Mouse (Mus musculus) adrenal gland (tissue): ENCODE measurements around the gene Myh10.

Experiments used
- intact Hi-C: fragments of 180-260 bp; cut with DNase I; formaldehyde crosslinking; loops from one replicate; pipeline ENCODE4 v1.15.1; 2025

The Myh10 gene

DNA sequence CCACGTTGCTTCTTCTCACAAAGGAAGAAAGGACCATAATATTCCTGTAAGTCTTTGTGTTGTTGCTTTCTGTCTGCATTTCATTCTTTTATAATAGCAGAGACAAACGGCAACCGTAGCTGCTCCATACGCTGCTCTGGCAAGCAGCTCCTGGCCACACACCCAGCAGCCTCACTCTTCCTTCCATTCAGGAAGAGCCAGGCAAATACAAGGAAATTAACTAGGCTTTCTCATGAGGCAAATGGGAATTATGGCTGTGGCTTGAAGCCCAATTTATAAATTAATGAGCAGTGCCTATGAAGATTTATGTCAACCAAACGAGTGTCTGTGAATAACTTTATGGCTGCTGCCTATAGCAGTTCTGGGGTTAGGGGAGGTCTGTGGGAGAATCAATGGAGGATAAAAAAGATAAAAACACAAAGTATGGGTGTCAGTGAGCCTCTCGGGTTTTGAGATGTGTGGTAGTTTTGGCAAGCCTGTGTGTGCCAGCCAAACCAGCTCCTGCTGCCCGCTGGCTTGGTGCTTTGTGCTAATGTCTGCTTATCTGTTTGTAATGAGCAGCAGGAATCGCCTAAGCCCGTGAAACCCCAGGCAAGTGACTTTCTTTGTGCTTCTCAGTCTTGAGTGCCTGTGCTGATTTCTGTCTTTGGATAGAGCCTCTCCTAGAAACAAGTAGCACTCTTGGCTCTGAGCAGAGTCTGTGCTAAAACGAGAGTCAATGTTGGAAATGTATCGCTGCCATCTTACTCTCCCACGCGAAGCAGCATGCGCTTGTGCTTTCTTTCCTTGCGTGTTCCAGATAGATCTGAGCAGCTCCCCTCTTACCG is 54.2 kb downstream of the Myh10 start:
- intact Hi-C loops = no loop called here

DNA sequence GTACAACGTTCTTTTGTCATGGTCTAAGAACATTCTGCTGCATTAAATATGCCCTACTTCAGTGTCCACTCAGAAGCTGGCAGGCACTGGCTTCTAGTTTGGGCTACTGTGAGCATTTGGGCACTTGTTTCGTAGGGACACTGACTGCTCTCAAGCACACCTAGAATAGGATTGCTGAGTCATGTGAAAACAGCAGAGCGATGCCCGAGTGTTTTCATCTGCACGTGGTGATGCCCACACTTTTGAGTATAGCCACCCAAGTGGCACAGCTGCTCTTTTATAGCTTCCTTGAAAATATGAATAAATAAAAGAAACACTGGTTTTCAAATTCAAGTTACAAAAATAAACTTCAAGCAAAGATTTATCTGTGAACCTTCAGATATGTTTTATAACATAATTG is 56.8 kb downstream of the Myh10 start:
- intact Hi-C loops = no loop called here

DNA sequence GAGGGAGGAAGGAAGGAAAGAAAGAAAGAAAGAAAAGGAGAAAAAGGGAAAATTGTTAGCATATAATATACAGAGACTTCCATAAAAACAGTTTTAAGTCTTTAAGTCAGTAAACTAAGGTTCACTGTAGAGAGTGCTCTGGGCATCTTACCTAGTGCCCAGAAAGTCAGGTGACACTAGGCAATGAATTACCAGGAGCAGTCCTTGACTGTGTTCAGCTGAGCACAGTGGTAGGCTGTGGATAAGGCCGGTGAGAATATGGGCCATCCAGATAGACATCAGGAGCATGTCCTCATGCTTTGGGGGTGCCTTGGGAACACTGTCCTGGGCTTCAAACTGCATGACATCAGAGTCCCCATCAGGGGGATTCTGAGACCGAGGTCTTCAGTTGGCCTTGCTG is 58.8 kb downstream of the Myh10 start:
- intact Hi-C loops = no loop called here

DNA sequence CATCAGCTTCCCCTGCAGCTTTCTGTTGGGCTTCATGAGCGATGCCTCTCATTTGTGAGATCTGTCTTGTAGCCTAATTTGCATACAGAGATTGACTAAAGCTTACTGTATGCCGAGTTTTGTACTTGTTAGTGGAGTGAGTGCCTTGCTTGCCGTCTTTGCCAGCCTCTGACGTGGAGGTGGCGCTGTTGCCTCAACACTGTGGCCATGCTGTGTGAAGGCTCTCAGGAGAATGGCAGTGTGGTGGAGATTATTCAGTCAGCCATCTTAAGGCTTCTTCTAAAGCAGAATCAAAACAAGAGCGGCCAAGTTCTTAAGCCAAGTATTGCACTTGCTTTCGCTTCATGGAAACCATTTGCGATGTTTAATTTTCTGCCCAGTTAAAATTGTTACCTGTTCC is 59.6 kb downstream of the Myh10 start:
- intact Hi-C loops = no loop called here

DNA sequence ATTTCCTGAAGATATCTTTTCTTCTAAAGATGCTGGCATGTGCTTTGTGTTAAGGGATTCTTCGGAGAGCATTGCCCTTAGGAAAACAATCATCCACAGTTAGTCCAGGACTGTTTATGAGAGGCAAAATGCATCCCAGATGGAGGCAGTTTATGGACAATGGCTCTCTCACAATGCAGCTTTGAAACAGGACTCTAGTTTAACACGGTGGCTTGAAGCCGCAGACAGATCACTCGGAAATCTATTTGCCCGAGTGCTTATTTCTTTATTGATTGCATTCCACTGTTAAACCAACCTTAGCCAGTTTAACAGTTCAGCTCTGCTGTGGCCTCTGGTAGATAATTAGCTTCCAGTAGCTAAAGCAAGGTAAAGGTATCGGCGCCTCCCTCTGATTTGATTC is 62.9 kb downstream of the Myh10 start:
- intact Hi-C loops = no loop called here

DNA sequence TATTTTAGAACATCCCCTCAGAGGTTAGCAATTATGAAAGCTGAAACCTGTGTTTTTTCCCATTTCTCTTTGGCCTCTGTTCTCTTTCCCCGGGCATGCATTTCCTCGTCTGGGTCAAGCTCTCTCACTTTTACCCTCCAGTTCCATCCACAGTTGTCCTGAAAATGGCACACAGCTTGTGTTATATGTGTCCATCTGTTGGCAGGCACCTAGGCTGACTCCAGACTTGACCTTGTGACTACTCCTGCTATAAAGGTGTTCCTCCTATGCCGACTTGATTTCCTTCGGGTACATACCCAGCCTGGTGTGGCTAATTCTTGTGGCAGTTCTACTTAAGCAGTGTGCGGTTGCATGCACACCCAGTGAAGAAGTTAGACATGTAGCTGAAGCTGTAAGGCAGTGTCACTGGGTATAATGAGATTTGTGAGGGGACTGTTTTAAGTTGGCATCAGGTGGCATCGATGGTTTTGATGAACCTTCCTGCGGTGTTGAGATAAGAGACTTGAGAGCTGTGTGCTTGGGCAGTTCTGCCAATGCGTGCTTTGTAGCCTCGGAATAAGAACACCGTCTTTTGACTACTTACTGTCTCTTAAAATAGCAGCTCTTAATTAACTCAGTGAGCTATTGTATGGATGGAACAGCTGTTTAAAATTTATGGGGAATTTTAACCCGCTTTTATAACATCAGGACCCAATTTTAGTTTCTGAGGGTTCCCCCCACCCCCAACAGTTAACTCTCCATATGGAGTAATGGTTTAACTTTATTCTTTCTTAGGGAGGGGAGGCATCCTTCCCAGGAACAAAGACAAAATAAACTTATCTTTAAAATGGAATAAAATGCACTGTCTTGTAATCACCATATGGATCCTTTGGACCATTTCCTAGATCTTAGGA is 65.3 kb downstream of the Myh10 start:
- intact Hi-C loops = no loop called here

DNA sequence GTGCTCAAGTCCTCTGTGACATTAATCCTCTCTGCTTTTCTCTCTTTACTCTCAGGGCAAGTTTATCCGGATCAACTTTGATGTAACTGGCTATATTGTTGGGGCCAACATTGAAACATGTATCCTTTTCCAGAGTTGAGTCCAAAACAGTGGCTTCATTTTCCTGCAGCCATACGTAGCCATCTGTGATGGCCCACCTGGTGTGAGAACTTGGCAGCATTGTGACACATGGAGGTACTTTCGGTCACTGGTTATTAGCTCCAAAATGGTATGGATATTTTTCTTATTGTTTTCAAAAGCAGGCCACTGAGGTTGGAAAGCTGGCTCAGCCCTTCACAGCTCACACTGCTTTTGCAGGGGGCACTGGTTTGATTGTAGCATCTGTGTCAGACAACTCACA is 68.3 kb downstream of the Myh10 start:
- intact Hi-C loops = no loop called here

DNA sequence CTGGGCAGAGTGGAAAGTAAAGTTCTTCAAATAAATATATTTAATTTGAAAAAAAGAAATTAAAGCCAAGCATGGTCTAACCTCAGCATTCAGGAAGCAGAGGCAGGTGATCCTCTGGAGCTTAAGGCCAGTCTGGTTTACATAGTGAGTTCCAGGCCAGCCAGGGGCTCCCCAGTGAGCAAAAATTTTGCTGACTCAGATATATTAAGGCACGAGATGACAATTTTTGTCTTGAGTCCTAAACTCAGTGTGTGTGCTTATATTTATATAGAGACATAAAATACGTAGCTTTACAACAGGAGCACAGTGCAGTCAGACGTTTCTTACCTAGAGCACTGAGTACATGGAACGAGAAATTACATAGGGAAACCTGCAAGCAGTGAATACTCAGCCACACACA is 69.8 kb downstream of the Myh10 start:
- intact Hi-C loops = no loop called here

DNA sequence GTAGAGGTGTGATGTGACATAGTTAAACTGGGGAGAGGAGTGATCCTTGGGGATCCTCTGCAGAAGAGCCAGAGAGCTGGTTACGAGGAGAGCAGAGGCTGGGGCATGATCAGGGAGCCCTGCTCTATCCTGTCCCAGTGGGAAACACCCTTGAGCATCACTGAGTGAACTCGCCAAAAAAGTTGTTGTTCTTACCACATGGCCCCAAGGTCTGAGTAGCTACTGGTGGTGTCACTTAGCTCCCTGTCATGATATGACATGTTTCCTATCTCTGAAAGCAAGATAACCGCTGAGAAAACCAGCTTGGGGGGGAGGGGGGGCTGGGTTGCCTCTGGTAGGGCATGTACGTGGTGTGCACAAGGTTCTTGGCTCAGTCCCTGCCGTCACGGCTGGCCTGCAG is 70.3 kb downstream of the Myh10 start:
- intact Hi-C loops = no loop called here

DNA sequence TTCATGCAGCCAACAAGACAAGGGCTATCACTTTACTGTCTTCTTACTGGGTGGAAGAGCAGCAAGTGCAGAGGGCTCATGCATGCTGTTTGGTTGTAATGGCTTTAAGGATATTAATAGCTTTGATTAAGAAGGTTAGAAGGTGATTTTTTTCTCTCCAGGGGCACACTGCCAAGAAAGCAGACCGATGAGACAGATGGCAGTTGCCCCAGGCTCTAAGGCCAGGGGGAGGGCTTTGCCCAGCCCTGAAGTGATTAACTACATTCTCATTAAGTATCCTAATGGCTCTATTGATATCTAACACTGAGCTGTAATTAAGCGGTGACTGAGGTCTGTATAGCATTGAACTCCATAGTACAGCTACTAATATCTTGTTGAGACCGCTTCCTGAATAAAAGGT is 73.3 kb downstream of the Myh10 start:
- intact Hi-C loops = no loop called here

DNA sequence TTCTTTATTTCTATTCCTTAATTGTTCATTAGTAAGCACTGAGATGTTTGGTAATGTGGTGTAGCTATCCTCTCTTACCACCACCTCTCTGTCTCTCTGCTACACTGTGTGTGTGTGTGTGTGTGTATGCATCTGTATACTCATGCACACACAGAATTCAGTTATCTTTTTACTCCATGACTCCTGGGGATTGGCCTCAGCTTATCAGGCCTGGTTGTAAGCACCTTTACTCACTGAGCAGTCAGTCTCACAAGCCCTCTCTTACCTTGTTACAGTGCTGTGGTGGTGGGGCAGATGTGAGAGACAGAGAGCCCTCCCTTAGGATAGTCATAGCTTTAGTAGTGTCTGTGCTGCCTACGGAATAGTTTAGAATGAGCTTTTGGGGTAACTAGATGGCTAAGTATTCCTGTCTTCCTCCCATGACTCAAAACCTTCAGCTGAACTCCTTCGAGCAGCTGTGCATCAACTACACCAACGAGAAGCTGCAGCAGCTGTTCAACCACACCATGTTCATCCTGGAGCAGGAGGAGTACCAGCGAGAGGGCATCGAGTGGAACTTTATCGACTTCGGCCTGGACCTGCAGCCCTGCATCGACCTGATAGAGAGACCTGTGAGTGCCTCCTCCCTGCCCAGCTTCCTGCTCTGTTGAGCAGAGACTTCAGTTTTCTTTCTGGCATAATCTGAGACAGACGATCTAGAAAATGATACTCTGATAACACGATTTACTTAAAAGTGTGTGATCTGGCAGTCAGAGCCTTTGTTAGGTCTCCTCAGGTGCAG is 76.6 kb downstream of the Myh10 start:
- intact Hi-C loops = no loop called here

DNA sequence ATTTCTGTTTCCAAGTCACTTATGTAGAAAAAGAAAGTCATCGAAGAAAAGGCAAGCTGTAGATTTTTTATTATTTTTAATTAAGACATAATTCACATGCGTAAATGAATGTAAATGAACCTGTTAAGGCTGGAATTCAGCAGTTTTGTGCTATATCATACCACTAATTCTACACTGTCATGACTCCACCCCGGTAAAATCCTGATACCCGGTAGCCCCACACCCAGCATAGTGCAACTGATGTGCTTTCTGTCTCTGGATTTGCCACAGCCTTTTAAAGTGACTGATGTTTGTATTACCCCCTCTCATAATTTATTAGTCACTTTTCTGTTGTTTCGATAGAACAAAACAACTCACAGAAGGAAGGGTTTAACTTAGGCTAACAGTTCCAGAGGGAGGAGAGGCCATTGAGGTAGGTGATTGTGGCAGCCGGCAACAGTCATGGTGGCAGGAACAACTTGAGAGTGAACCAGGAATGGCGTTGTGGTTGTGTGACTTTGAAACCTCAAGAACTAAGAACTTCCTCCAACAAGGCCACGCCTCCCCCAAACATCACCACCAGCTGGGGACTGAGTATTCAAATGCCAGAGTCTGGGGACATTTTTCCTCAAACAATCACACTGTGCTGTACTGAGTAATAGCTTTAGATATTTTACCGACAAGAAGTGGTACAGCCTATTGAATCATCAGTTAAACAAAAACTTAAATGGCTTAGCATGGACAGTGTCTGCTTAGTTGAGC is 78.6 kb downstream of the Myh10 start:
- intact Hi-C loops = no loop called here

DNA sequence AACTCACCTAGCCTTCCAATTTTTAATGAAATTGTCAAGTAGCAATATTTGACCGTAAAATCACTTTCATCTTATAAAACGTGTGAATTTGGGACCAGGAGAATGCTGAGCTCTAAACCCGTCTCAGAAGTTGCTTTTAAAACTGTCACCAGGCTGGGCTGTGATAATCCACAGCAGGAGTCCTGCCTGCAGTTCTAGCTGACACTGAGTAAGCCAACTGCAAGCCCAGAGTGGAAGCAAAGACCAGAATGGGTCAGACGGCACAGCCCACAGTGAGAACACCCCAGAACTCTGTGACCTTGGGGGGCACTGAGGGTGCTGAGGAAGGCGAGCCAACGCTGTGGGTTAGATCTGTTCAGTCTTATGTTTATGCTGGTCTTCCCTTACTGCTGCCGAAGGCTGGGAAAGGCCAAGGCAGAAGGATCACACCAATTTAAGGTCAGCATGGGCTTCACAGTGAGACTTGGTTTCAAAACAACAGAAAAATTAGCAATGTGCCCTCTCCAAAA is 84.8 kb downstream of the Myh10 start:
- intact Hi-C loops = no loop called here

DNA sequence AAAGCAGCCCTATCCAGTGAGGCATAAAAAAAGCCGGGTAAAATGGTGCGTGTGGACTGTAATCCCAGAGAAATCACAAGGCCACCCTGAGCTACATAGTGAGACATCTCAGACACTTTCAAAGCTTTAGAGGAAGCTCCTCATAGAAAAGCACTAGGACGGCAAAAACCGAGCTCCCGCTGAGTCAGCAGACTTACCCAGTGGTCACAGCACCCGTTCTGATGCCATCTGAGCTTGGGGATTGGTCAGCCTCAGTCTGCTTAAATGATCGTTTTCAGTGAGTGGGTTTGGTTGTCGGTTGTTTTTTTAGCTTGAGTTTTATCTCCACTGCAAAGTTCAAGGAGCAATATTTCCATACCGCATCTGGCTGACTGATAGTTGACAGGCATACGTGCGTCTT is 86.6 kb downstream of the Myh10 start:
- intact Hi-C loops = no loop called here

DNA sequence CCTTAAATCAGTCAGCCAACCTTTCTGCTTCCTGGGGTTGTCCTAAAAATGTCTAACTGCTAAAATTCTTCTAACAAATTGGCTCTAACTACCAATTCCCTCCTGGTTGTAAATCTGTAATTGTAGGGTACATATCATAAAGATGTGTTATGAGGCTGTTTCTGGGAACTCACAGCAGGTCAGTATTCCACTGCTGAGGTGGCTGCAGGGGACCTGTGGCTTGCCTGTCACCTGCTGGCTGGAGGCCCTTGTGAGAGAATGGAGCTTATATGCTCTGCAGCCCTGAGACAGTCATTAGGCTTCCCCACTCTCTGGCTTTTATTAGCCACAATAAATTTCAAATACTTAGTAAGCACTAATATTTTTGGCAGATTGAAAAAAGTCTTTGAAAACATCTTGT is 87.5 kb downstream of the Myh10 start:
- intact Hi-C loops = no loop called here

DNA sequence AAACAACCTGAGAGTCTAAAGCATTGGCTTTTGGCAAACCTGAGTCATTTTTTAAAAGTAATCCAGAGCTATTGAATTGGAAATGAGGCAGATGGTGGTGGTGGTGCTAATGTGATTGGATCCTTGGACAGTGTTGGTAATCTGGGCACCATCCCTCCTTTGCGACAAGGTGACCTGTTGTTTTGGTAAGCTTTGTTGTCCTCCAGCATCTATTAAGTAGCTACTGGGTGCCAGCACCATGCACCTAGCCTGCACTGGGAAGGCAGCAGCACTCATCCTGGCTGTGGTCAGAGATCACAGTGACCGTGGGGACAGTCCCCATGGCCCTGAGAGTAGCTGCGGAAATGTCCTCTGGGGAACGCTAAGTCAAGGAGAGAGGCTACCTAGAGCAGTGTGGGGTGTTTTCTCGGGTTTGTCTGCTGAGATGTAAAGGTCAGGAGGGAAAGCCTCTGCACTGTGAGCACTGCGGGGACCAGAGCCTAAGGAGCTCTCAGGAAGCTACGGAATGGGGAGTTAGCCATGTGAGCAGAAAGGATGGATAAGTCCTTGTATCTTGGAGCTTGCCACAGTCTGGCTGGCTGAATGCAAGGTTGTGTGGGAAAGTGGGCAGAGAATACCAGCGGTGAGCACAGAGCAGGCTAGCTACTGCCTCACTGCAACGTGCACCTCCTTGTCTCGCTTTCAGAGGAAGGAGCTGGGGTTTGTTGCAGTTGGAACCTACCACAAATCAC is 88.5 kb downstream of the Myh10 start:
- intact Hi-C loops = no loop called here

DNA sequence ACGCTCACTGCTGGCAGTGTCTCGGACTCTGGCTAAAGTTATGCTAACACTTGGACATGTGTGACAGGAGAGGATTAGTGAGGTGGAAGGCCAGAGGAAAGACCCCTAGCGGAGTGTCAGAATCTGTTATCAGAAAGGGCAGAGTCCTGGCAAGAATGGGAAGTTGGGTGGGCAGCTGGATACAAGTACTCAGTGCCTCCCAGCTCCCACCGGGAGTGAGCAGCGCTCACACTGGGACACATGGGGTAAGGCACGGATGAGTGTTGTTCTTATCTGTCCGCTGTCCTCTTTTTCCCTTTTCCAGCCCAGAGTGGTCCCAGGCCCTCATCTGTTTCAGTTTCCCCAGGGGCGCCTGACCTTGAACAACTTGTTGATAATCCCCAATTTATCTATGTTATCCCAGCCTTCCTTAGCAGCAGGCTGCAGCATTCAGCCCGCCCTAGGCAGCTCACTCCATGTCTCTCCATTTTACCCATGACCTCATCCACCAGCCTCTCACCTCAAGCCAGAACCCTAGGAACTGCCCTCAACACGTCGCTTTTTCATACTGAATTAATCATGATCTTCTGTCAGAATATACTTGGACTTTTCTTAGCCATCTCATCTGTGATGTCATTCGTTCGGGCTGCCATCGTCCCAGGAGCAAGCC is 89.2 kb downstream of the Myh10 start:
- intact Hi-C loops = no loop called here

DNA sequence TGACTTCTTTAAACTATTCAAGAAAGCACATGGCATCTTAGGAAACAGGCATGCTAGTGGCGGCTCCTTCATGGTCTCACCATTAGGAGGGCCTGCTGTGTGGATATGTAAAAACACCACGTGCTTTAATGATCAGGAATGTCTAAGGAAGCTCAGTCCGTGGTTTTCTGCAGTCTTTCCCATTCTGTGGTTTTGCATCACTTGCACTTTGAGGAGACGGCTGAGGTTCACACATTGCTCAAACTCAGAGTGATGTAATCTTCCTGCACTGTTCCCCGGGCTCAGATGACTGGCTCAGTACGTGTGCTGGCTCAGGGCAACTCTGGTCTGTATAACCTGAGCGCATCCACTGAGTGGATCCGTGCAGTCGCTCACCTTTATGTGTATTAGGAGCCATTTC is 91.0 kb downstream of the Myh10 start:
- intact Hi-C loops = no loop called here

DNA sequence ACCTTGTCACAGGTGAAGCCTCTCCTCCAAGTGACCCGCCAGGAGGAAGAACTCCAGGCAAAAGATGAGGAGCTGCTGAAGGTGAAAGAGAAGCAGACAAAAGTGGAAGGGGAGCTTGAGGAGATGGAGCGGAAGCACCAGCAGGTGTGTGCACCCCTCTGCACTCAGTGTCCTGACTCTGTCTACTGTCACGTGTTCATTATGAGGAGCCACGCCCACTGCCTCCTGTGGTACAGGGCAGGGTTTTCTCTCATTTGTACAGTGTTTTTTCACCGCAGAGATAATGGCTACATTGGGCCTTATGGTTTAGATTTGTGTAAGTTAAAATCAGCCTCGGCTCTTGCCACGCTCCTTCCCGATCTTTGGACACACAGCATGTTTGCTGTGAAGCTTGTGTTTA is 94.5 kb downstream of the Myh10 start:
- intact Hi-C loops = no loop called here

DNA sequence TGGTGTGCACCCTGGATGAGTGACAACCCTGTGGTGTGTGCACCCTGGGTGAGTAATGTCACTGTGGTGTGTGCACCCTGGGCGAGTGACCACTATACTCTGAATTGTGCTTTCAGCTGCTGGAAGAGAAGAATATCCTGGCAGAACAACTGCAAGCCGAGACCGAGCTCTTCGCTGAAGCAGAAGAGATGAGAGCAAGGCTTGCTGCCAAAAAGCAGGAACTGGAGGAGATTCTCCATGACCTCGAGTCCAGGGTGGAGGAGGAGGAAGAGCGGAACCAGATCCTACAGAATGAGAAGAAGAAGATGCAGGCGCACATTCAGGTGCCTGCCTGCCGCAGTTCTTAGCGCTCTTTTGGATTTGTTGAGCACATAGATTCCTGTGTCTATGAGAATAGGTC is 95.9 kb downstream of the Myh10 start:
- intact Hi-C loops = no loop called here
